Mouse (Mus musculus): Measurements from ENCODE around the gene Olfr1358.
"Not testable (repeated sequence)": the region's sequence is repeated elsewhere in the genome, so short reads cannot be mapped to it uniquely, and the experiment has no call there.

The Olfr1358 gene

GRCm38 (mm10) chr10:78517128-78517527 is at the start of gene Olfr1358:
Olfr1358 (plus strand) TSS chr10:78517428.
- DNase-seq (ENCODE audit: low spot score): no peak

GRCm38 (mm10) chr10:78467761-78468310 is 49.4 kb upstream of the Olfr1358 start:
- no peak for DNase-seq (ENCODE audit: low spot score)

DNA sequence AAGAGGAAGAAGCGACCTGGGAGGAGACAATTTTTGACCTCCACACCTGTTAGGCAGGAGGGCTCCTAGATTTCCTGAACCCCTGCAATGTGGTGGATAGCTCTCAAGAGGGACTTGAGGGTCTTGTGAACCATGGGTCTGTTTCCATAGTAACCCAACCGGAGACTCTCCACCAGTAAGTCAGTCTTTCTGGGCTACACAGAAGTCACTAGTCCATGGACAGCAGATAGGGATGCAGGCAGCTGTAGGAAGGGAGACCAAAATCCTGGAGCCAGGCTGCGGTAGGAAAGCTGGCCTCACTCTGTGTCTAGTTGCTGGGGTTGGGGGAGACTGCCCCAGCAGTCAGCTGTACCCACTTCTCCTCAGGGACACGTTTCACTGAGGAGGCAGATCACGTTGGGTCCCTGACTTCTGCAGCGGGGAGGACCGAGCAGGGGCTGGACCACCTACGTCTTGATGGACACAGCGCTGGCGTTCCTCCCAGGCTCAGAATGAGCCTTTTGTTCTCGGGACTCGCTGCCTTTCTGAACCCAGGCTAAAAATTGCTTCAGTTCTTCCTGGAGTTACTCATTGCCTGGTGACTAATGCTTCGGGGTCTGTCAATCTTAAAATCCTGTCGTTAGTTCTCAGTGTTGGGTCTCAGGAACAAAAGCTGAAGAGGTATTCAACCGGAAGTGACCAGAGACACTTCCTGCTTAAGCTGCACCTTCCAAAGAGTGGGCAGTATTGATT is 46.5 kb upstream of the Olfr1358 start:
- no peak for DNase-seq (ENCODE audit: low spot score)

DNA sequence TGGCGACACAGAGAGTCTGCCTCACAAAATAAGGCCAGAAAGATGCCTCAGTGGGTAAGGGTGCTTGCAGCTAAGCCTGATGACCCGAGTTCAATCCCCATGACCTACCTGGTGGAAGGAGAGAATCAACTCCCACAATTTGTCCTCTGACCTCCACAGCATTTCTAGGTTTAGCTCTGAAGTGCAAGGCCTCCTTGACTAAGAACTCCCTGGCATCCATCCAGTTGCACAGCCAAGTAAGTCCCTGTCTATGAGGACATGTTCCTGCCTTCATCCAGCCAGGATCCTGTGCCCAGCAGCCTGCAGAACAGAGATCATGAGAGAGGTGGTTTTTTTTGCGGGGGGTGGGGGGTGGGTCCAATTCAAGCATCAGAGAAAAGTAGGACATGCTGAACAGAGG is 45.2 kb upstream of the Olfr1358 start:
- DNase-seq (ENCODE audit: low spot score): no peak

- DNase-seq (ENCODE audit: low spot score): no peak
These were observed 43.8 kb upstream of the Olfr1358 start for GRCm38 (mm10) chr10:78473434-78473833.

DNA sequence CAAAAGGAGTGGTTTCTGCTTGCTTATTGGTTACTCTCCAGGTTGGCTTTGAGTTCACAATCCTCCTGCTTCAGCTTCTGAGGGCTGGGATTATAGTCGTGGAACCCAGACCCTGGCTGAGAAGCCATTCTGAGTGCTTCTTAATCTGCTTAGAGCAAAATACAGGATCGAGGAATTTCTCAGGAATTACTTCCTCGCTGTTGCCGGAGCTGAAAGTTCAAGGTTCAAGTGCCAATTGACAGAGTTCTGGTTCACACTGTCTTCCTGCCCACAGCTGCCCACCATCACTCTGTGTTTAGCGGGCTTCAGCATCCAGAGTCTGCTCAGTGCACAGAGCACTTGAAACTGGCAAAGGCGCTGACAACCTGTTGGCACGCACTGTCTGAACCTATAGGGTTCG is 42.5 kb upstream of the Olfr1358 start:
- DNase-seq (ENCODE audit: low spot score): no peak

DNA sequence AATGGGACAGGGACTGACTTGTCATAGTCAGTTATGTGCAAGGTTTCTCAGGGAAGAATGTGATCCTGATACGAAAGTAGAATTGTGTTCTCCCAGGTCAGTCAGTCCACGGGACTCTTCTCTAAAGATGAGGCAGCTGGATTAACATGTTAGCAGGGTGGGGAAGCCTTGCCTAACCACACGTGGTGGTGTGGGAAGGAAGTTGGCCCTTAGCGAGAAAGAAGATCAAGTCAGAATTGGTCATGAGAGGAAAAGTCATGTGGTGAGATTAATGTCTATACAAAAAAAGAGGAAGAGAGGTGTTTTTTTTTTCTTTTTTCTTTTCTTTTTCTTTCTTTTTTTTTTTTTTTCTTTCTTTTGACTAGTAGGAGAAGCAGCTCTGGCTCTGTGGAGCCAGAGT is 40.4 kb upstream of the Olfr1358 start:
- DNase-seq (ENCODE audit: low spot score): no peak

- DNase-seq (ENCODE audit: low spot score): no peak
These were observed 36.0 kb upstream of the Olfr1358 start for GRCm38 (mm10) chr10:78480954-78481927.

DNA sequence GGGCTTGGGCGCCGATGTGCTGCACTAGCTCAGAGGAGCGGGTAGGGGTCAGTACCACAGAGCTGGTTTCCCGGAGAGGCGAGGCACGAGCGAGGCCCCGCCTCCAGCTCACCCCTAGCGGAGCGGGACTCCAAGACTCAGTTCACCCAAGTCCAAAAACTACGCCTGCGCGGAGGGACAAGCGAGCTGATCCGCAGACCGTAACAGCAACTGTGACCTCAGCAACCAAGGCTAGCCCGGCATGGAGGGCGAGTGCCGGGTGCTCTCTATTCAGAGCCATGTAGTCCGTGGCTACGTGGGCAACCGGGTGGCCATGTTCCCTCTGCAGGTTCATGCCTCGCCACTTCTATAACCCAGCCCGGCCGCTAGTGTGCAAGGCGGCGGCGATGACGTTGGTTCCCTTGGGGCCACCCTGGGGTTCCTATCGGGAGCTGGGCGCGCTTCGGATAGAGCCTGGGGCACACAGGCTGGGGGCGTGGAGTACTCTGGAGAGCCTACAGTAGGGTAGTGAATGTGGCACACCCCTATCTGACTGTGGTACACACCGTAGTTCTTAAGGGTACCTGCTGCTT is 35.2 kb upstream of the Olfr1358 start:
- DNase-seq (ENCODE audit: low spot score): peak; percentile 41

DNA sequence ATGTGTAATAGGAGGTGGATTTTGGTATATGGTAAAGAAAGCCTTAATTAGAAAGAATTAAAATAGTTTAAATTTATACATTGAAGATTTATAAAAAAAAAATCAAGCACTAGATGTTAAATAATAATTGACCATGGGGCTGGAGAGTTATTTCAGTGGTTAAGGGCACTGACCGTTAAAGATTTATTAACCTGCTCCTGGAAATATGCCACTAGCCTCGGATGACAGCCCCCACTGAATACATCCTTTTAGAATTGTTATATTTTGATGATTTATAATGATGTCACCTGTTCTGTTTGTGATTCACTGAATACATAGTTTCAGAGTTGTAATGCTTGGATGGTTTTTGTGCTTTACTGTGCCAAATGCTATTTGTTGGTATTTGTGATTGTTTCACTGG is 31.9 kb upstream of the Olfr1358 start:
- not testable (repeated sequence) for DNase-seq (ENCODE audit: low spot score)

DNA sequence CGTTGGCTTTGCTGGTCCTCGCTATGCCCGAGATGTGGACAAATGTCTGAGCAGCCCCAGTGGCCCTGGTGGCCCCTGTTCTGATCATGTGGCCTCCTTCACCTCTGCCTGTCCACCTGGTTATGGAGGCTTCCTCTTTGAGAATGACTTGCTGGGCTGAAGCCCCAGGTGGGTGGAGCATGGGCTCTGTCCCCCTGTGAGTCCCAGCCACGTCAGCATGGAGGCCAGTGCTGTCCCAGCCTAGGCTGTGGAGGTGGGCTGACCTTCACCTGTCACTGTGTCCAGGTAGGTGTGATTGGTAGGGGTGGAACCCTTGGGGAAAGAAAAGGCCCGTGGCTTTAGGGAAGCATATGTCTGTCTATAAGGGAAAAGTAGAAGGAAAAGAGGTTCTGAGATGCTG is 30.4 kb upstream of the Olfr1358 start:
- DNase-seq (ENCODE audit: low spot score): no peak

- DNase-seq (ENCODE audit: low spot score): peak; percentile 48
These were observed 29.7 kb upstream of the Olfr1358 start for GRCm38 (mm10) chr10:78487431-78488086.

- no peak for DNase-seq (ENCODE audit: low spot score)
These were observed 14.1 kb upstream of the Olfr1358 start for GRCm38 (mm10) chr10:78502986-78503733.

- no peak for DNase-seq (ENCODE audit: low spot score)
These were observed 2.6 kb downstream of the Olfr1358 start for GRCm38 (mm10) chr10:78519792-78520191.

GRCm38 (mm10) chr10:78520260-78521005 is 3.2 kb downstream of the Olfr1358 start:
- no peak for DNase-seq (ENCODE audit: low spot score)

DNA sequence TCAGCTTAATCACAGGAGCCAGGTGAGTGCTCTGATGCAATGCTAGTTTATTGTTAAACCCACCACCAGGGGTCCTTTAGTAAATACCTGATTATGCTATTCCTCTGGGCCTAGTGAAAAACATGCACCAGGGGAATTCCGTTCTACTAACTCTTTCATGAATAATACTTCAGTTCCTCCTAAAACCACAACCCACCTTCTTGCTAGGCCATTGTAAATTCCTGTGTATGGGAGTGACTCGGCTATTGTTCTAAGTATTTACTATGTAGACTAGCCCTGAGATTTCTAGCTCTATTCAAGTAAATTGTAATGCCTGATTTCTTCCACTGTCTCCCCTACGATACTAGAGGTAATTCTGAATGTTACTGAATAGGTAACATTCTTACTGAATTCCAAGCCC is 7.8 kb downstream of the Olfr1358 start:
- DNase-seq (ENCODE audit: low spot score): not testable (repeated sequence)

- no peak for DNase-seq (ENCODE audit: low spot score)
These were observed 8.3 kb downstream of the Olfr1358 start for GRCm38 (mm10) chr10:78525511-78525910.

DNA sequence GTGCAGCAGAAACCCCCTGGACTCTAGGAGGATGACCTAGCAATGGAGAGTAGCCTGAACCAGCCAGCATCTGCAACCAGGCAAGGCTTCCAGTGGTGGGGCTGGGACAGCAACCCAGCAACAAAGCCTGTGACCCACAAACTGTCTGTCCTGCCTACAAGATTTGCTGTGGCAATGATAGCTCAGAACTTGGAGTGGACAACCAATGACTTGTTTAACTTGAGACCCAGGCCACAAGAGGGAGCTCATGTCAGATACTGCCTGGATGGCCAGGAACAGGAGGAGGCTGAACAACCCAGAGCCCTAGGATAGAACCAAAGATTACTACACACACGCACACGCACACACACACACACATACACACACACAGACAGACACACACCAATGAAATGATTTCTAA is 23.7 kb downstream of the Olfr1358 start:
- DNase-seq (ENCODE audit: low spot score): no peak

- no peak for DNase-seq (ENCODE audit: low spot score)
These were observed 47.8 kb downstream of the Olfr1358 start for GRCm38 (mm10) chr10:78565070-78565469.

DNA sequence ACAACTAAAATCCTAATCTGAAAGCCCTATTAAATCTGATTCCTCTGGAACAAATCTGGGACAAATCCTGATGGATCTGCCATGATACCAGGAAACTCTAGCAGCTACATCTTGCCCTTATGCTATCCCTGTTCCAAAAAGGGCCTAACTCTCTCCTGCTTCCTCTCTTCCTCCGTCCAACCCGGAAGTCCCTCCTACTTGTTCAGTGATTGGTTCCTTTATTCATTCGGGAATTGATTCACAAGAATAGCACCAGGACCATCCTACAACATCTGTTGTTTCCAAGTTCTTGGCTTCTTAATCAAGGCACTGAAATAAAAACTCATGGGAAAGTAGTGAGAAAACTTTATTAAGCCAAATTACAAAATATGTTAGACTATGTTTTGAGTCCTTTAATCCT is 52.0 kb downstream of the Olfr1358 start:
- DNase-seq (ENCODE audit: low spot score): no peak
